Mouse (Mus musculus) c-Kit-positive CD71-positive TER-119-positive erythroid progenitor cells, embryonic 14.5 days (primary cell): Measurements from ENCODE around the gene Zfp28.

Experiments
- DNase-seq: peaks from one replicate; pipeline ENCODE4 v3.0.0-alpha.2; 2013; ENCODE audit warnings: low spot score

Zfp28 gene

GRCm38 (mm10) chr7:6397996-6398975 lies 15.2 kb downstream of the Zfp28 start, which contains the start of gene Smim17:
TSS of gene Smim17 (plus strand) at chr7:6398715.
- peak; percentile 29 for DNase-seq

- DNase-seq, result peak; percentile 86
Observed at GRCm38 (mm10) chr7:6410043-6410442, 26.9 kb downstream of the Zfp28 start, which contains the start of gene Gm20715. TSS of gene Gm20715 (plus strand) at chr7:6410277.

- DNase-seq, result no peak
Observed at GRCm38 (mm10) chr7:6414626-6415441, 31.7 kb downstream of the Zfp28 start.

- DNase-seq, result no peak
Observed at GRCm38 (mm10) chr7:6415442-6415787, 32.3 kb downstream of the Zfp28 start.

GRCm38 (mm10) chr7:6419894-6420293 lies 36.8 kb downstream of the Zfp28 start:
- DNase-seq, result no peak

- DNase-seq, result no peak
Observed at GRCm38 (mm10) chr7:6429381-6429780, 46.3 kb downstream of the Zfp28 start.

GRCm38 (mm10) chr7:6430342-6430741 lies 47.2 kb downstream of the Zfp28 start:
- DNase-seq, result peak; percentile 31

- DNase-seq, result no peak
Observed at GRCm38 (mm10) chr7:6438388-6438787, 55.3 kb downstream of the Zfp28 start, which contains the start of gene Olfr1344. TSS of gene Olfr1344 (plus strand) at chr7:6438688.

- no peak for DNase-seq
Observed at GRCm38 (mm10) chr7:6441173-6441572, 58.1 kb downstream of the Zfp28 start.
